In genomic region chr5:110840465-110840864, GRCm38 (mm10) we compare ENCODE assay signal across 1 mouse cellular context.
TF ChIP-seq lines count a peak whose summit lies in the region.

No protein-coding gene starts in this region.

TF ChIP-seq in CH12.LX, 34 proteins besides CTCF, POLR2A, EP300 and RAD21 (continued from another document):
- TF ChIP-seq IRF4 (IDR thresholded peaks at IDR 0.05; ENCODE audit: low read depth, low read length) = no peak
- TF ChIP-seq RCOR1 (conservative IDR thresholded peaks at IDR 0.05; ENCODE audit: low read depth, low read length) = no peak
- TF ChIP-seq UBTF (IDR thresholded peaks at IDR 0.05; ENCODE audit: low read depth, low read length) = no peak
- TF ChIP-seq MAFK (IDR thresholded peaks at IDR 0.05; ENCODE audit: insufficient replicate concordance, low read length) = 0 out of 2 replicates have a peak, but pooled peaks have one; percentile 30
- TF ChIP-seq MYC (IDR thresholded peaks at IDR 0.05; ENCODE audit: low read depth, low read length) = peak; percentile 54; the same call in 1 of the 2 replicates
- TF ChIP-seq KAT2A (IDR thresholded peaks at IDR 0.05; ENCODE audit: insufficient replicate concordance, low read length) = no peak
- TF ChIP-seq POLR2AphosphoS2 (IDR thresholded peaks at IDR 0.05; ENCODE audit: low read depth, low read length) = no peak
- TF ChIP-seq SIN3A (IDR thresholded peaks at IDR 0.05; ENCODE audit: low read length) = peak; percentile 76
- no peak for TF ChIP-seq ELF1 (IDR thresholded peaks at IDR 0.05; ENCODE audit: low read depth, low read length)
- TF ChIP-seq JUN (IDR thresholded peaks at IDR 0.05; ENCODE audit: insufficient read depth, low read depth, low read length) = no peak
- no peak for TF ChIP-seq ZMIZ1 (IDR thresholded peaks at IDR 0.05; ENCODE audit: low read depth, low read length)
- no peak for TF ChIP-seq MAZ (IDR thresholded peaks at IDR 0.05; ENCODE audit: low read depth, low read length)
